8 mouse cellular contexts compared by ENCODE assay signal in the genomic region with DNA sequence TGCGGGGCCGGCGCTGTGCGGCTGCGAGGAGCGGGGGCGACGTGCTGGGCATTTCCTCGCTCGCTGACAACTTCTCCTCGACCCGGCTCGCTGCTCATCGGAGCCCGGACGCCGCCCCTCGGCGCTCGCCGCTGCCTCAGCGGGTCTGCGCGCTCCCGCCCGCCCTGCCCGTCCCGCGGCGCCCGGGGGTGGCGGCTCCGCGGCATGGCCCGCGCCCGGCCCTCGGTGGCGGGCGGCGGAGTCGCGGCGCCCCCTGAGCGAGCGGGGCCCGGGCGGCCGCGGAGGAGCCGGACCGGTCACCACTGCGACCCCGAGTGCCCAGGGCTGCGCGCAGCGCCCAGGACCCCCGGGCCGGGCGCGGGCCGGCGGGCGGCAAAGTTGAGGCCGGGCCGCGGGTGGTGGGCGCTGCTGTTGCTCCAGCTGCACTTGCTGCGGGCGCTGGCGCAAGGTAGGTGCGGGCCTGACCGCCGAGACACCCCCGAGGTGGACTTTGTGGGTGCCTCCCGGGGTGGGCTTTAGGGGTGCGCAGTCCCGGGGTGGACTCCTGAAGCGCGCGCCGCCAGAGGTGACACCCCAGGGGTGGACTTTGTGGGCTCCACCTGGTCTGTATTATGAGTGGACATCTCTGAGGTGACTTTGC. TPM values are rescaled to one million over a fixed set of nuclear protein-coding genes. Genes with fewer than 3 reads are reported as not detected.
A peak's percentile ranks its signal among the peaks of the same experiment; 100 is the strongest.
DNase-seq lines count a peak whose midpoint lies in the region; ATAC-seq and TF ChIP-seq lines count a peak whose summit lies in the region.

No protein-coding gene starts in this region.

- DNase-seq in CD4-positive, CD25-positive, alpha-beta regulatory T cell, adult 2 months (ENCODE audit: low read depth, low spot score) = peak; percentile 6
- no peak for DNase-seq in liver, adult 2 months (ENCODE audit: extremely low read depth, low read depth, low spot score)
- DNase-seq in liver = no peak
- DNase-seq in limb, embryonic 10.5 days (ENCODE audit: low spot score) = no peak
- peak; percentile 4 for DNase-seq in splenic B cell, adult 2 months (ENCODE audit: low read depth, low spot score)
- DNase-seq in right cerebral cortex, postnatal 14 days = no peak

- no peaks in the 10 kb centered on the region for H3K9me3 ChIP-seq in limb, embryonic 10.5 days (replicated peaks)

- no peaks in the 10 kb centered on the region for H3K36me3 ChIP-seq in liver, adult 2 months (ENCODE audit: control insufficient read depth, insufficient read depth, low read length)
- H3K36me3 ChIP-seq in limb, embryonic 10.5 days = no peaks in the 10 kb centered on the region
- no peaks in the 10 kb centered on the region for H3K36me3 ChIP-seq in splenic B cell, adult 2 months (ENCODE audit: control insufficient read depth, insufficient read depth, low read length, poor library complexity, severe bottlenecking)

- no peaks in the 10 kb centered on the region for H3K79me2 ChIP-seq in liver, adult 2 months (ENCODE audit: control insufficient read depth, insufficient read depth, low read length)

- ATAC-seq in CD4-positive, CD25-positive, alpha-beta regulatory T cell, adult 4 months = no peak

- peaks cover 13% of the 10 kb centered on the region for H3K27me3 ChIP-seq in liver, adult 2 months (ENCODE audit: control insufficient read depth, insufficient read depth, low read length)
- H3K27me3 ChIP-seq in limb, embryonic 10.5 days (ENCODE audit: low read depth, poor library complexity, severe bottlenecking) = peaks cover 41% of the 10 kb centered on the region
- H3K27me3 ChIP-seq in splenic B cell, adult 2 months (ENCODE audit: control insufficient read depth, insufficient read depth, low read length, poor library complexity, severe bottlenecking) = peaks cover 4% of the 10 kb centered on the region

- H3K9ac ChIP-seq in liver, adult 2 months (ENCODE audit: low read depth, low read length) = peak overlapping the region; percentile 91

- no peak overlapping the region for H3K27ac ChIP-seq in liver, adult 2 months (replicated peaks; ENCODE audit: insufficient read depth, low read depth, low read length)
- H3K27ac ChIP-seq in embryonic fibroblast, embryonic 13.5 days (ENCODE audit: insufficient read depth, low read length) = no peak overlapping the region
- peak overlapping the region; percentile 90 for H3K27ac ChIP-seq in limb, embryonic 10.5 days

- H3K4me1 ChIP-seq in liver, adult 2 months (ENCODE audit: control insufficient read depth, insufficient read depth, low read length) = 0 out of 2 replicates have a peak, but pooled peaks cover 4% of the 10 kb centered on the region
- peaks cover 8% of the 10 kb centered on the region; the same call in 1 of the 2 replicates for H3K4me1 ChIP-seq in embryonic fibroblast, embryonic 13.5 days (ENCODE audit: control insufficient read depth, insufficient read depth, low read length)
- H3K4me1 ChIP-seq in limb, embryonic 10.5 days = peaks cover 53% of the 10 kb centered on the region

- TF ChIP-seq POLR2A in liver, adult 2 months (IDR thresholded peaks at IDR 0.05; ENCODE audit: extremely low read depth, insufficient read depth, low read length) = no peak
- no peak for TF ChIP-seq POLR2A in embryonic fibroblast, embryonic 13.5 days (IDR thresholded peaks at IDR 0.05; ENCODE audit: low read depth, low read length)

- H3K4me3 ChIP-seq in liver, adult 2 months (ENCODE audit: insufficient read depth, low read depth, low read length) = peak overlapping the region; percentile 93
- peak overlapping the region; percentile 58 for H3K4me3 ChIP-seq in embryonic fibroblast, embryonic 13.5 days (ENCODE audit: insufficient read depth, low read length)
- H3K4me3 ChIP-seq in limb, embryonic 10.5 days = peak overlapping the region; percentile 78

- no peak for TF ChIP-seq CTCF in liver, adult 2 months (IDR thresholded peaks at IDR 0.05; ENCODE audit: low read depth, low read length)
- TF ChIP-seq CTCF in embryonic fibroblast, embryonic 13.5 days (IDR thresholded peaks at IDR 0.05; ENCODE audit: borderline replicate concordance, insufficient read depth, low read length) = no peak

- WGBS in liver, adult 2 months = 2% methylated on average over 28 of the region's 82 CpGs
- WGBS in limb, embryonic 10.5 days = 3% methylated on average over 76 of the region's 82 CpGs

RNA-seq across cellular contexts. Expression of a gene that starts 0.5 kb away (rescaled TPM):
- not detected for polyA plus RNA-seq in CD4-positive, CD25-positive, alpha-beta regulatory T cell, adult 4 months (2017; shearing (Covaris generic))
- total RNA-seq in liver, adult 2 months (2014; rRNA removed) = 0.18 and 1.5 TPM in 2 replicates
- 0.21 and 0.27 TPM in 2 replicates for polyA plus RNA-seq in liver, adult 2 months (2012; rRNA removed)
- 5.0 and 6.7 TPM in 2 replicates for polyA plus RNA-seq in embryonic fibroblast, embryonic 13.5 days (2011; ENCODE audit: insufficient read length, low read depth, missing spikeins)
- 0.48 and 0.76 TPM in 2 replicates for polyA plus RNA-seq in limb, embryonic 10.5 days (2016; fragmentation: Nextera tagmentation; extraction: Ambion mirVana)

Comparison
In these comparisons a context has a peak if more than half of its experiments do, and no peak if none do; other contexts are left out.
1. DNase-seq: peak in CD4-positive, CD25-positive, alpha-beta regulatory T cell, adult 2 months (single experiment) and splenic B cell, adult 2 months (single experiment); none in liver, adult 2 months (single experiment), liver (single experiment), limb, embryonic 10.5 days (single experiment) and right cerebral cortex, postnatal 14 days (single experiment).
2. Peak in every context shown above with its lines, with median percentiles within 50 percentile points of each other: H3K4me3 ChIP-seq.